Mouse (Mus musculus) lung, postnatal 36 days (tissue): ENCODE measurements around the gene Kansl1l.
"Not testable (repeated sequence)": the region's sequence is repeated elsewhere in the genome, so short reads cannot be mapped to it uniquely, and the experiment has no call there.

Experiments
- DNase-seq: peaks from one replicate; pipeline ENCODE4 v3.0.0; 2022; ENCODE audit warnings: mixed read lengths

Gene Kansl1l

DNA sequence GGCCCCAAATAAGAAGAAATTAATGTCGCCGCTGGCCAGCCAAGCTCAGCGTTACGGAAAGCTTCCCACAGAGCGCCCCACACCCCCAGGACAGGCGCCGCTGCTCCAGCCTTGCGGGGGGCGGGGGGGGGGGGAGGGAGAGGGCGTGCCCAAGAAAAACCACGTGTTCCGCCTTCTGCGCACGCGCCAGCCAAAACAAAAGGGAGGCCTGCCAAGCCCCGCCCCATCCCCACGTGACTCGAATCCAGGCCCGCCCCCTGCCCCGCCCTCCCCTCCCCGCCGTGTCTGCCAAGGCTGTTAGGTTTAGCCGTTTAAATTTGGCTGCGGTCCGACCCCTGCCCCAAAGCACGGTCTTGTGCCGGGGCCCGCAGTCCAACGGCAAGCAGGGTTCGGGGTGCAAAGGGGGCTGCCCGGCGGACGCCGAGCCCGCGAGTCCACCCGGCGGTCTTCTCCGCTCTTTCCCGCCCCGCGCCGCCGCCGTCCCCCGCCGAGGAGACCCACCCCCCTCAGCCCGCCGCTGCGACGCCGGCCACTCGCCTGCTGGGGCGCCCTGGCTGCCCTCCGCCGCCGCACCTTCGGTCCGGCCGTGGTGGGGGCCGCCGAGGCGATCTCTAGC lies 417 bp downstream of the Kansl1l start:
- DNase-seq = peak; percentile 89

DNA sequence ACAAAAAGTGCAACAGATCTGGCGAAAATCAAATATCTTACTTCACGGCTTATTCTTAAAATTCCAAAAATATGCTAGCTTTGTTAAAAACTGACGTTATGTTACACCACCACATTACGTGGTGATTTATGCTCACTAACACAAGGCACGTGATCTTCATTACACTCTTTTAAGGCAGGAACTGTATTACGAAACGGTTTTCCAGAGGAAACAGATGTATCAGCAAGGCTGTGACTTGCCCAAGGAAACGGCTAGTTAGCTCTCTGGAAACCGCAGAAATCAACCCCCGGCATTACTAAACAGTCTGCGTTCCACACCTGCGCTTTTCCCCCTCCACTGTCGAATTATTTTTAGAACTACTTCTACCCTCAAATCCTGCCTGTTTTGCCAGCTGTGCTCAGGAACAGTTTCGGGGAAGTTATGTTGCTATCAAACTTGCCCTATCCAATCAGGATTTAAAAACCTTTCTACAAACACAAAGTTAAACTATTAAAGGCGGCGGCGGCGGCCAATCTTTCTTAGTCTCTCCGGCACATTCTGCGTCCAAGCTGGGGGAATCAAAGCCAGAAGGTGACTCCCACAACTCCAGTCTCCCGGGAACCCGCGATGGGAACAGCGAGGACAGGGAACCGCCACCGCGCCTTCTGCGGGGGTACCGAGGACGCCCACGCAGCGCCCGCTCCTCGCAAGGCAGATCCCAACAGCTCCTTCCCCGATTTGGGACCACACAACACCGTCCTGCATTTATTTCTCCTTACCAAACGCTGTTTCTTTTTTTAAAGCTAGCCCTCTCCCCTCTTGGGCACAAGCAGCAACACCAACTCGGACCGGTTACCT lies 1.2 kb downstream of the Kansl1l start:
- DNase-seq = peak; percentile 77

DNA sequence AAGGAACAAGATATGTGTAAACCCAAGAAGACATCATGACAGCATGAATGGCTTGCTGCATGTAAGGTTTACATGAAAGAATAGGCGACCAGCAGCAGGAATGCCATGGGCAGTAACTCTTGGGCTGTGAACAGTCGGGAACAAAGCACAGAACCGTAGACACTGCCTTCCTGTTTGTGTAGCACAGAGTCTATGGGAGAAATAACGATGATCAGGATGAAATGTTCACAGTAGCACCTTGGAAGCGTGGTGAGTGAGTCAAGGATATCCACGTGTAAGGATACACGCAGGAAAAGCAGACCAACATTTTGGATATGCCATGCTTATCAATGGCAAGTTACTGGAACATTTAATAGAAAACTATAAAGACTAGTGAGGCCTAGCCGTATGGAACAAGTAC lies 2.6 kb downstream of the Kansl1l start:
- no peak for DNase-seq

DNA sequence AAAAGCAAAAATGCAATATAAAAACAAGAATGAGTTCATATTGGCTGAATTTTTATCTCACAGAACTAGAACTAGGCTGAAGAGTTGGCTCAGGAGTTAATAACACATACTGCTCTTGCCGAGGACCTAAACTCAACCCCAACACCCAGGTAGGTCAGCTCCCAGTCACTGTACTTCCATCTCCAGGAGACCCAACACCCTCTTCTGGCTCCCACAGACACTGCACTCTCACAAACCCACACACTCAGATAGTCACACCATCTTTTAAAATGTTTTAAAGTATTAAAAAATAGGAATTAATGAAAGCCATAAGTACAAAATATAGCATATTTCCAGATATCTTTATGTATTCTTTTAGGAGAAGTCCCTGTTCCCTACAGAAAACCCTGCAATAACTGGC lies 4.2 kb downstream of the Kansl1l start:
- DNase-seq = no peak

DNA sequence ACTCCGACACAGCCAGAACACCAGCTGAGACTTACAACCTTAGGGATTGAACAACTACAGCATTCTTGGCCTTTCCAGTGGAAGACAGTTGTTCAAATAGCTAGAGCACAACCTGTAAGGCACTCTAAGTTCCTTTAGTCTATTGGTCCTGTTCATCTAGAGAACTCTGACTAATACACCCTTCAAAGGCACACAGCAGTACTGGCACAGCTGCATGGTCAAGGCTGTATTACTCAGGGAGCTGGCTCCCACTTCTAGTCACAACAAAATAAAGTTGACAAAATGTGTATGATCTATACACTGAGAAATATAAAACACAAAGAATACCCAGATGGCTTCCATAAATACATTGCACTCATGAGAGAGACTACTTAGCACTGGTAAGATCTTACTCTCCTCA lies 10.5 kb downstream of the Kansl1l start:
- no peak for DNase-seq

DNA sequence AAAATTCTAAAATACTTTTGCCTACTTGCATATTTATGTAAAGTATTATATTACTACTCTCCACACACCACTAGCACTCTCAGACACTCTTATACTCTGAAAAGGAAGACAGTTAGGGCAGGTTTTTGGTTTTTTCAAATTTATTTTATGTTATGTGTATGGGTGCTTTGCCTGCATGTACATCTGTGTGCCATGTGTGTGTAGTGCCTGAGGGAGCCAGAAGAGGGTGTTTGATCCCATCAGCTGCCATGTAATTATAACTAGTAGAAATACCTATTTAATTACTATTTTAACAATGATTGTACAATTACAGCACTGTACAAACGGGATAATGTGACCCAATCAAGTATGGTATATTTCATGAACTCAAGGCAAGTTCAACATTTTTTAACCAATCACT lies 12.0 kb downstream of the Kansl1l start:
- no peak for DNase-seq

DNA sequence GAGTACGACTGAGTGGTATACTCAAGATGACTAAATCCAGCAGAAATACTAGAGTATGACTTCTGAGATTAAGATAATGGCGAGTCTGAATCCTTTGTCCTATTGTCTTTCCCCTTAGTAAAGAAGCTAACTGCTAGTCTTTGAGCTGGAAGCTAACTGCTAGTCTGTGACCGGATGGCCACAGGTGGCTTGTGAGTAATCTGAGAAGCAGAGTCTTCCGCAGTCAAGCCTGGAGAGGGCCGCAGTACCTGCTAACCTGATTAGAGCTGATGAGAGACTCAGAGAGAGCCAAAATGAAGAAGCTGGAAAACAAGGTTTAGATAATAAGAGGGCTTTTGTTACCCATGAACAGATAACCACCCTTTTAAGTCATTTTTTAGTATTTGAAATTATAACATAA lies 12.7 kb downstream of the Kansl1l start:
- no peak for DNase-seq

DNA sequence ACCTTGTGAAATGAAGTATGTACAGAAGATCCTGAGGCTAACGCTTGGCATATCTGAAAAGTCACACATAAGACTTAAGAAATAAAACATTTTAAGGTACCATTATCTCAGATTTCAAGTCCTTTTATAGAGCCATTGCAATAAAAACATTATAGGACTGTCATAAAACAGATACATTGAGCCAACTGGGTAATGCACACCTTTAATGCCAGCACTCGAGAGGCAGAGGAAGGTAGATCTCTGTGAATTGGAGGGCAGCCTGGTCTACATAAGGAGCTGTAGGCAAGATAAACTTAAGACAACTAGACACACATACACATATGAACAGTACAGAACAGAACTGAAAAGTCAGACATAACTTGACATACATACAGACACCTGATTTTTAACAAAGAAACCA lies 19.4 kb downstream of the Kansl1l start:
- no peak for DNase-seq

DNA sequence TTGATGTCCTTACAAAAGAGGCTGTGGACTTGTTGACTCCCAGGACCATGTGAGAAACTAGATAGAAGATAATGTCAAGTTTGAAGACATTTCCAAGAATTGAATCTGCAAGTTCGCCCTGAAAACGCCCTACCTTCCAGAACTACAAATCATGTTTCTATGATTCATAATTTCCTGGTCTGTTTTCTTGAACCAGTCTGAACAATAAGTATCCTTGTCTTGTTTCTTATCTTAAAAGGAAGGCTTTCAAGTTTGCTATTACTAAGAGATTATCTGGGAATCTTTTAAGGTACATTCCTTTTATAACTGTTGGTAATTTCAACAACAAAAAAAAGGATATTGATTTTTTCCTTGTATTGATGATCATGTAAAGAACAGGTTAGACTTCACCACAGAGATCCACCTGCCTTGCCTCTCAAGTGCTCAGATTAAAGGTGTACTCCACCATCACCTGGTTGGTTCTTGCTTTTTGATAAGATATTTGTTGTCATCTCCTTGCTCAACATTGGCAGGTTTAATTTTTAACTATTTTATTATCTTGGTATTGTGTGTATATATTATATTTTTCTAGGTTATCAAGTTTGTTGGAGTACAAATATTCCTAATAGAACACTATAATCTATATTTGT lies 24.4 kb downstream of the Kansl1l start:
- DNase-seq = no peak

DNA sequence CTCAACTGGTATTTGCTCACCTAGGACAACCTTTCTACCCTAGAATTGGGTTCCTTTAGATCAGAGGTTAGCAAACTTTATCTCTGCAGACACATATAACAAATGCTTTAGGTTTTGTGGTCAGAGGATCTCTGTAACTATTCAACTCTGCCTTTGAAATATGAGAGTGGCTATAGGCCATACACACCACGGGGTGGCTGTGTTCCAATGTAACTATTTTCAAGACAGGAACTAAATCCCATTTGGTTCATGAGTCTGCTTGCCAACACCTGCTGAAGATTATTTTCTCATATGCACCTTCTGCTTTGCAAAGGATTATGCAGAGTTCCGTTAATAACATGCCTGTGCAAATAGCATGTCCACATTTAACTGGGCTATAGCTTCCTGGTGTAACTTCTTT lies 35.1 kb downstream of the Kansl1l start:
- no peak for DNase-seq

DNA sequence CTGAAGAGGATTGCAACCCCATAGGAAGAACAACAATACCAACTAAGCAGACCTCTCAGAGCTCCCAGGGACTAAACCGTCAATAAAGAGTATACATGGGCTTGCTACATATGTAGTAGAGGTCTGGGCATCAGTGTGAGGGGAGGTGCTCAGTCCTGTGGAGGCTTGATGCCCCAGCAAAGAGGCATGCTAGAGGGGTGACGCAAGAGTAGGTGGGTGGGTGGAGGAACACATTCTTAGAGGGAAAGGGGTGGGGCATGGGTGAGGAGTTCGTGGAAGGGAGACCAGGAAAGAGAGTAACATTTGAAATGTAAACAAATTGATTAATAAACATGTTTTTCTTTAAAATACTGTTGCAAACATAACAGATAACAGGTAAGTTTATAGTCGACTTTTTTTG lies 36.3 kb downstream of the Kansl1l start:
- peak; percentile 17 for DNase-seq

DNA sequence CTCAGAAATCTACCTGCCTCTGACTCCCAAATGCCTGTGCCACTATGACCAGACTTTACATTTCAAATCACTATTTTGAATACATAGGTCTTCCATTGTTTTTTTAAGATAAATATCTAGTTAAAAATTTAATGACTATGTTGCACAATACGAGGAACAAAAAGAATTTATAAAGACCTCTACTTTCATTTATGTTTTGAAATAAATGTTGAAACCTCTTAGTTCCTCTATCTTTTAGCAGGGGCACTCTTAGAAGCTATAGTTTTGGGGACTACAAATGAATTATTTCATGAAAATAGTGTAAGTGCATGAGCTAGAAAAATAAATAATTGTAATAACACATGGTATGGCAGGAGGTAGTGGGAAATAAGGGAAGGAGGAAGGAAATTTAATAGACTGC lies 38.6 kb downstream of the Kansl1l start:
- no peak for DNase-seq

DNA sequence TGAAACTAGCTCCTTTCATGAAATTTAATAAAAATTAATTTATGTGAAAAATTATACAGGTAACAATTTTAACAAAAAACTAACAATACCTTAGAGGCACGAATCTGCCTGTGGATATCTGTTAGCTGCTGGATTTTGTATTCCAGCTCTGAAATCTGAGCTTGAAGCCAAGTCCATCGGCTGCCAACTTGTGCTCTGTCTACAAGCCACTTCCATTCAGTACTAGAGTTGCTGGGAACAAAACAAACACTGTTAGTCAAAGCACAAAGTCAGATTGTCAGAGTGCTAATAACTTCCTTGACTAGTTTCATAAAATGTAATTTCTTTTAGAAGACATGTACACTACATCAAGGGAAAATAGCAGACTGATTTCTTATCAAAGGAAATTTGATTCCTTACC lies 39.5 kb downstream of the Kansl1l start:
- peak; percentile 46 for DNase-seq

DNA sequence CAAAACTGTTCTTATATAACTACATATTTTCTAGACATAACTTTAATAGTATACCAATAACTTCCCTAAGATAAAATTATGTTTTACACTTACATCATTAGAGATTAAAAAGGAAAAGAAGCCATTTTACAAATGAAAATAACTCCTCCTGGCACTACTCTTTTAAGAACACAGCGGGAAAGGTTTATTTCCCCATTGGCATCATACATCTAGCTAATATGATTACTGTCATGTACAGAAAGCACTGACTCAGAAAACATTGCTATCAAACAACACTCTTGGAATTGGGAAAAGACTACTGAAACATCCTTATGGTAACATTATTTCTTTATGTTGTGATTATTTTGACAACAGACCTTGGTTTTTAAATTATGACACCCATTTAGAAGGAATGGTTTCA lies 48.6 kb downstream of the Kansl1l start:
- DNase-seq = no peak

DNA sequence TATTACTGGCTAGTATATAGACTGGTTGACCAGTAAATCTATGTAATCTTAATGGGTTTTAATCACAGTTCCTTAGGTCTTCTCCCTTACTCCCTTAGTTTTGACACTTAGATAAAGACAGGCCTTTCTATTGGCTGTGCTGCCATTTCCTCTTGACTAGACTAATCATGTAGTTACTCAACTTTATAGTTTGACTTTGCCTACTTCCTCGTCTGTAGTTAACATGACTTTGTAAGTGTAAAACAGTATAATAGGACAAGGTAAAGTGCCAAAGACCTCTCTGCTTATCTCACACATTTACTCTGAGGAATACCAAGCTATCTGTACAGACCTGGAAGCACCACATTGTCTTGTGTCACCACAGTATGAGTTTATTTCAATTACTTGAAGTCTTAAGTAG lies 86.8 kb downstream of the Kansl1l start:
- DNase-seq = no peak

DNA sequence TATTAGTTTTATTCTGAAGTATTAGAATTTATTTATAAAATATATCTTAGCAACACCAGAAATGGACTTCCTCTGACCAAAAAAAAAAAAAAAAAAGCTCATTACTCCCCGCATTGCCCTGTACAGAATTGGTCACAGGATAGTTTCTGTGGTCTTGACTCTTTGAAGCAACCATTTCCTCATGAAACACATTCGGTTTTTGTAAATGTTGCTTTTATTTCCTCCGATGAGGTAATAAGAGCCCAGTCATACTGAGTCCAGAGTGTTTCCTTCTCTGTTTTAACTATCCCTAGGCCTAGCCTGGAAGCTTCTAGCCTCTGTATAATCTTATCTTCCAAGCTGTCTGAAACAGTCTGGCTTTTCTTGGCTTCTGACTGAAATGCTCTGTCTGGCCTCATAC lies 104.5 kb downstream of the Kansl1l start:
- DNase-seq = no peak

DNA sequence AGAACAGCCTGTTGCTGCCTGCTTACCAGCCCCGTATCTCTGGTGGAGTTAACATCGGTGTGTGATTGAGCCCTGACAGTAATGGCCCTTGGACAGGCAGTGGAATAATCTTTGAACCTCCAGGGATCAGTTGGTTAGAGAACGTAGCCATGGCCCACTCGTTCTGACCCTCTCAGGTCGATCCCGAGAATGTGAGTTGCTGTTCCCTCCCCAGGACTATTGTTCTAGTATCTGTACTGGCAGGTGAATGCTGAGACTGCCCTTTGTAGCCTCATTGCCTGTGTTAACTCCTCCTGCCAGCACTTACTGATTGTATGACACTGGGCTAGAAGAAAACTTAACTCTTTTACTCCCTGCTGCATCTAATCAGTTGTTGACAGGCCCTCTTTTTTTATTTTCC lies 112.8 kb downstream of the Kansl1l start:
- DNase-seq = no peak

DNA sequence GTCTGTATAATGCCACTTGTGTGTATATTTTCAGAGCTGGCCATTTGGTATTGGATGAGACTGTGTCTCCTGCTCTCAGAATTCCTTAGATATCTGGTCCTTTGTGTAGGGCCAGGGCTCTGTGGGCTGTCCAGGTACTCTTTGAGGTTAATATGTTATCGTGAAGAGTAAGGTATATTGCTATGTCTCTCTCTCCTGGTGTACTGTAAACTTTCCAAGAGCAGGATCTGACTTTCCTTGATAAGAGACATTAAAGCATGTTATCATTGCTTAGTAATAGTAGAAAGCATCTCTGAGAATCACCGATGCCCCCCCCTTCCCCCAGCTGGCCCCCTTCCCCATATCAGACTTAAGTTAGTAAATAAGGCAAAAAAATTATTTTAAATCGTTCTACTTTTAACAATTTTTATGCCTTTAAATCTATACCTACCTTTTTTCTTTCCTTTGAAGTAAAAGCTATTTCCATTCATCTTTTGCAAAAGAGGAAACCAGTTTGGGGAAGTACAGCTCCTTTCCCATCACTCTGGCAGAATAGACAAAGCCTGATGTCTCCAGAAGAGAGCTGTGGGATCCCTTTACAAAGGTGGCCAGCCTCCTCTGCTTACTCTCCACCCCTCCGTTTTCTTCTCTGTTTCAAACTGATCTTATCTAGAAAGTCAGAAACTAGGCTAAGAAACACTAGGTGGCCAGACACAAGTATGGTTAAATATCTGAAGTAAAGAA lies 114.6 kb downstream of the Kansl1l start:
- DNase-seq = no peak

DNA sequence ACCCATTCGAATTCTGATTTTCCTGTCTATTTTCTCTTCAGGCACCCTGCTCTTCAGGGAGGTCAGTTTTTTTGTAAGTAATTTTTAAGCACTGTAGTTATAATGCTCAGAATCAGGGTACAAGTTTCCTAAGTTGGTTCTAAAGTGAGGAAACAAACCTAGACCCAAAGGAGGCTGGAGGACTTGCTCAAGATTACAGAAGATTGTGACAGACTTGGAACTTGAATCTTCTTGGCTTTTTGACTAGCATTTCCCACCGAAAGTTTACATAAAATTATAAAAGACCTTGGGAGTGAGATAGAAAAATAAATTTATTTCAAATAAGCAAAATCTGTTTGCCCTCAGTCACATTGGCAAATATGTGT lies 115.8 kb downstream of the Kansl1l start:
- DNase-seq = peak; percentile 28

DNA sequence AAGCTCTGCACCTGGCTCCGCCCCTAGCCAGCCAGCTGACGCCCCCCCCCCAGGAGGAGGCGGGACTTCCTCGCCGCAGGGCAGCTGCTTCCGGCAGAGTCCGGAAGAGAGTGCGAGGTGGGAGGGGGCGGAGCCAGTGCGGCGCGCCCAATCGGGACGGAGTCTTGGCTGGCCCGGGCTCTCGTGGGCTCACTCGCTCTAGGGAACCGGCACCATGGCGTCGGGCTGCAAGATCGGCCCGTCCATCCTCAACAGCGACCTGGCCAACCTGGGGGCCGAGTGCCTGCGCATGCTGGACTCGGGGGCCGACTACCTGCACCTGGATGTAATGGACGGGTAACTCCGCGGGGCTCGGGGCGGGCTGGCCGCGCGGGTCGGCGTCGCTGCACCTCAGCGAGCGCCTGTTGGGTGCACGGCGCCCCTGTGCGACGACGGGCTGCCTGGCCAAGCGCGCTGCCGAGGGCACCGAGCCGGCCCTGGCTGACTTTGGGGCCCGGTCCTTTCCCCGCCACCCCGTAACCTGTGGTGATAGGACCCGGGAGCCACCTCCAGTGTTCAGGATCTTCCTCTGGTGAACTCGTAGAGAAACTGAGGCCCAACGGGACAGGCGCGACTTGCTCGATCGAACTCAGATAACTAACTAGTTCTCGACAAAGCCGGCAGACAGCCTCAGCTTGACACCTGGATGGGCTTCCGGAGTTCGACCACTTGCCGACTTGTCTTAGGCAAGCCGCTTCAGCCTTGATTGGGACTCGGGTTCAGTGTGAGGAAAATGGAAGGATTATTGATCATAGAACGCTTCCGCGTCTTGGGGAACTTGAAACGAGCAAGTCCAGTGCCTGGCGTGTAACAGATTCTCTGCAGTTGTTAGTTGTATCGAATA lies 116.4 kb downstream of the Kansl1l start, which contains the start of gene Rpe:
Rpe (plus strand) TSS at position 139 of the 883 bp plus-strand sequence.
- peak; percentile 95 for DNase-seq

DNA sequence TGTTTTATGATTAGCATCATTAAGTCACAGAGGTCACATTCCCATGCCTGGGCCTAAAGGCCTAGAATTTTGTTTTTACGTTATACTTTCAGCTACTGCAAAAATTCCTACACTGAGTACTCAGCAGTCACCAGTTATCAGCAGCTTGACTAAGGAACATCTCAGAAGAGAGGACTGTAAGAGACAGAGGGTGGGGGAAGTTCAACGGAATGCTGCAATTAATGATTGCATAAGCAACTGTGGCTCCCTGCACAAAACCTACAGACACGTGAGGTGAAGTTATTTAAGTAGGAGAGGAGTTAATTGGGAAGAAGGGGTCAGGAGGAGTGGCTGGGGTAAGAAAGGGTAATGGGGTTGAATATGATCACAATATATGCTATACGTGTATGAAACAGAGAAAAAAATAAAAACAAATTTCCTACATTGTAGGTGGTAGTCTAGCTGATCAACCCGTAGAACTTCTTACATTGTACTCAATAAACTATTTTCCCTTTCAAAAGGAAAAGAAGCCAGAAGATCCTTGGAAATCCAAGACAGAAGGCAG lies 117.1 kb downstream of the Kansl1l start:
- DNase-seq = peak; percentile 28

DNA sequence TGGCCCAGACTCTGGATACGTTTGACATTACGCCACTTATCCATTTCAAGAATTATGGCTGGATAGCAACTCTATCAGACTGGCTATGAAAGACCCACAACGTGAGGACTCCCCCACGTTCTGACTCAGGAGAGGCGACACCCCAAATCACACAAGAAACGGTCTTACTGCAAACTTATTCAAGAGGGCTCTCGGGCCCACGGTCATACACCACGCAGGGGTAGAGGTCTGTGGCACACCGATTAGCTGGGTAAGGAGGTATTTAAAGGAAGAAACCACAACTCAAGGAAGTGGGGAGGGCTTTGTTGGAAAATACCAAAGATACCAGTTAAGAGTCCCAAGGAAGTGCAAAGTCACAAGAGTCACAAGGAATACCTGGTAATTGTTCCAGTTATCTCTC lies 117.7 kb downstream of the Kansl1l start:
- not testable (repeated sequence) for DNase-seq
